ENCODE assay signal across 10 mouse cellular contexts in the genomic region with DNA sequence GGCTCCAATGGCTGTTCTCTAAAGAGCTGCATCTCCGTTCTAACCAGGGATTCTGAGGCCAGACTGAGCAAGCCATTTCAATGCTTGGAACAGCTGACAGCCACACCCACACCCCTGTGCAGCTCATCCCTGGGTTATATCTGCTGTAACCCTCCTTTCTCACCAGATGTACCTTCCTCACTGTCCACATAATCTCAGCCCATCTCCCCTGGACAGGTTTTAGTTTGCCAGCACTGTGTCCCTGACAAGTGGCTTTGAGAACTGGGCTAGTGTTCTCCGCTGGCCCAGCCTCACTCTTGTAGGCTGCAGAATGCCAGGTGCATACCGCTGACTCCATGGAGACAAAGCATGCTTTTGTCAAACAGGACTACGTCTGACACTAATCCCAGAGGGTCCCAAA. TPM values are rescaled to one million over a fixed set of nuclear protein-coding genes. Genes with fewer than 3 reads are reported as not detected.
A peak's percentile ranks its signal among the peaks of the same experiment; 100 is the strongest.
DNase-seq lines count a peak whose midpoint lies in the region; ATAC-seq lines count a peak whose summit lies in the region.
"Had no signal": no experiment of that assay in that cellular context is flagged by ENCODE, and none has a peak within 500 bp of the region (broad histone marks: within the 10 kb centered on the region; RNA-seq: fewer than 3 reads in every experiment).

No protein-coding gene starts in this region.

- H3K9me3 ChIP-seq in neural tube, embryonic 11.5 days (ENCODE audit: control insufficient read depth, low read length) = no peaks in the 10 kb centered on the region
- no peaks in the 10 kb centered on the region for H3K9me3 ChIP-seq in liver, embryonic 12.5 days (replicated peaks)

- DNase-seq in embryo, embryonic 10 days (ENCODE audit: low spot score) = peak; percentile 54
- no peak for DNase-seq in embryo, embryonic 9.5 days (ENCODE audit: extremely low spot score)
- DNase-seq in neural tube, embryonic 11.5 days (ENCODE audit: low spot score) = no peak
- no peak for DNase-seq in neural tube, embryonic 10.5 days (ENCODE audit: extremely low spot score, low spot score)
- no peak for DNase-seq in adrenal gland, postnatal 14 days
- DNase-seq in frontal cortex, postnatal 36 days (ENCODE audit: low spot score in 2 of 2) = no peak
- no peak for DNase-seq in cerebellum, adult 11-12 months
- DNase-seq: adrenal gland, adult 8-10 months; thymus, postnatal 4 days had no signal

- peak overlapping the region; percentile 93 for H3K9ac ChIP-seq in neural tube, embryonic 11.5 days (ENCODE audit: low read length)
- peak overlapping the region; percentile 83; the same call in 1 of the 2 replicates for H3K9ac ChIP-seq in liver, embryonic 12.5 days

- WGBS in neural tube, embryonic 11.5 days = 21% methylated on average over 4 of the region's 4 CpGs
- WGBS in liver, embryonic 12.5 days (ENCODE audit: insufficient replicate concordance) = 72% methylated on average over 4 of the region's 4 CpGs

- no peaks in the 10 kb centered on the region for H3K27me3 ChIP-seq in neural tube, embryonic 11.5 days (ENCODE audit: control insufficient read depth, insufficient read depth, low read length)
- H3K27me3 ChIP-seq in liver, embryonic 12.5 days (replicated peaks) = no peaks in the 10 kb centered on the region

- no peak overlapping the region for H3K27ac ChIP-seq in neural tube, embryonic 11.5 days (ENCODE audit: low read depth, low read length)
- H3K27ac ChIP-seq in liver, embryonic 12.5 days = no peak overlapping the region

- peaks cover 9% of the 10 kb centered on the region for H3K4me1 ChIP-seq in neural tube, embryonic 11.5 days (ENCODE audit: control insufficient read depth, insufficient read depth, low read length)
- H3K4me1 ChIP-seq in liver, embryonic 12.5 days = peaks cover 28% of the 10 kb centered on the region

- peak overlapping the region; percentile 80 for H3K4me3 ChIP-seq in neural tube, embryonic 11.5 days (ENCODE audit: low read depth, low read length)
- peak overlapping the region; percentile 83 for H3K4me3 ChIP-seq in liver, embryonic 12.5 days

- H3K4me2 ChIP-seq in neural tube, embryonic 11.5 days (ENCODE audit: low read depth) = peak overlapping the region; percentile 79
- peak overlapping the region; percentile 90 for H3K4me2 ChIP-seq in liver, embryonic 12.5 days

- H3K36me3 ChIP-seq in neural tube, embryonic 11.5 days (ENCODE audit: control insufficient read depth, insufficient read depth, low read length) = no peaks in the 10 kb centered on the region
- no peaks in the 10 kb centered on the region; the same call in 1 of the 2 replicates for H3K36me3 ChIP-seq in liver, embryonic 12.5 days

- no peak for ATAC-seq in neural tube, embryonic 11.5 days (ENCODE audit: insufficient read depth, low FRiP score, low TSS enrichment)
- ATAC-seq in liver, embryonic 12.5 days = no peak

RNA-seq across cellular contexts. Expression of gene Cfap43, which starts 1.7 kb away (rescaled TPM):
- polyA plus RNA-seq in neural tube, embryonic 11.5 days (2014; fragmentation: Nextera tagmentation; extraction: Ambion mirVana) = 0.09 and 0.19 TPM in 2 replicates
- 0.04 TPM in 1 of 2 replicates, not detected in the other for polyA plus RNA-seq in liver, embryonic 12.5 days (2016; fragmentation: Nextera tagmentation; extraction: Ambion mirVana)
- total RNA-seq in adrenal gland, postnatal 14 days (2021) = not detected in 2 replicates
- total RNA-seq: adrenal gland, adult 8-10 months had no signal

RNA-seq across cellular contexts. Expression of gene Itprip, which starts 1.7 kb away (rescaled TPM):
- 15.4 and 15.8 TPM in 2 replicates for polyA plus RNA-seq in neural tube, embryonic 11.5 days (2014; fragmentation: Nextera tagmentation; extraction: Ambion mirVana)
- 5.3 and 5.9 TPM in 2 replicates for polyA plus RNA-seq in liver, embryonic 12.5 days (2016; fragmentation: Nextera tagmentation; extraction: Ambion mirVana)
- 12.9 and 14.6 TPM in 2 replicates for total RNA-seq in adrenal gland, postnatal 14 days (2021)

RNA-seq across cellular contexts. Expression of gene Cfap58, which starts 20.1 kb away (rescaled TPM):
- 0.11 TPM in 2 replicates for polyA plus RNA-seq in neural tube, embryonic 11.5 days (2014; fragmentation: Nextera tagmentation; extraction: Ambion mirVana)
- polyA plus RNA-seq in liver, embryonic 12.5 days (2016; fragmentation: Nextera tagmentation; extraction: Ambion mirVana) = not detected in 2 replicates
- total RNA-seq in adrenal gland, postnatal 14 days (2021) = not detected in 2 replicates

RNA-seq across cellular contexts. Expression of gene Gsto2, which starts 52.1 kb away (rescaled TPM):
- 0.99 and 1.3 TPM in 2 replicates for polyA plus RNA-seq in neural tube, embryonic 11.5 days (2014; fragmentation: Nextera tagmentation; extraction: Ambion mirVana)
- 0.29 and 0.31 TPM in 2 replicates for polyA plus RNA-seq in liver, embryonic 12.5 days (2016; fragmentation: Nextera tagmentation; extraction: Ambion mirVana)
- 3.3 and 3.5 TPM in 2 replicates for total RNA-seq in adrenal gland, postnatal 14 days (2021)
